Mouse (Mus musculus) neutrophil, adult 59 days (primary cell): Measurements from ENCODE around the gene Stra6. TPM values are rescaled to one million over a fixed set of nuclear protein-coding genes. Genes with fewer than 3 reads are reported as not detected.

Experiments used
- total RNA-seq, 2 experiments: library from RNA; stranded (reverse); gene quantifications; 1 replicate in 1 of 2; 2 replicates in 1 of 2; pipeline ENCODE4 v1.2.4; 2023

Gene Stra6
- not detected for total RNA-seq

GRCm38 (mm10) chr9:58063531-58063930 is at the start of gene Stra6:
Gene Stra6 (plus strand): TSS chr9:58063788.

DNA sequence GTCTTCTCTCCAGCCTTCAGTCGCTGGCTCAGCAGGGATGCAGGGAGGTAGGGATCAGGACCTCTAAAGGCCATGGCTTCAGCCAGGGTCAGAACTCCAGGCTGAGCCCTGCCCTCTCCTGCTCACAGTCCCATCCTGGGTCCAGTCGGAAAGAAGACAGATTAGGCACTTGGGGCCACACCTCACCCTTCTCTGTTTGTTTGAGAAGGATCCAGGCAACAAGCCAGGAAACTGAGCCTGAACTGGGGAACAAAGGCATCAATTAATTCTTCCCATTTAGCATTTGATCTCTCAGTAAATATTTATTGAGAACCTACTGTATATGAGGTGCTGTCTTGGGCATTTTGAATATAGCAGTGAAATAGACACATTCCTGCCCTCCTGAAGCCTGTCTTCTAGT is 55.1 kb downstream of the Stra6 start, which contains the start of gene Ccdc33:
TSS of gene Ccdc33 (minus strand) at position 153 of the 400 bp plus-strand sequence.

Other genes with a start within 250 kb of the Stra6 start
- gene Arid3b, start 227.0 kb upstream of the Stra6 start, total RNA-seq = 10 to 100 TPM; 34.3 to 39.4 TPM
- 10 to 100 TPM; 59.8 to 64.3 TPM for gene Ubl7, start 152.8 kb upstream of the Stra6 start, total RNA-seq
- 10 to 100 TPM; 27.3 to 29.8 TPM for gene Sema7a, start 123.7 kb upstream of the Stra6 start, total RNA-seq
- gene Cyp11a1, start 57.4 kb upstream of the Stra6 start, total RNA-seq = 1 to 10 TPM; 2.5 to 2.7 TPM
- gene Ccdc33, start 55.0 kb downstream of the Stra6 start, total RNA-seq = not detected
- gene Islr, start 140.5 kb downstream of the Stra6 start, total RNA-seq = under 1 TPM in 1 of 2 experiments, not detected in 1; 0.35 TPM
- gene Islr2, start 140.5 kb downstream of the Stra6 start, total RNA-seq = under 1 TPM in 1 of 2 experiments, not detected in 1; 0.09 TPM
- gene Pml, start 186.0 kb downstream of the Stra6 start, total RNA-seq = 10 to 100 TPM; 30.5 to 31.7 TPM
- gene Stoml1, start 189.4 kb downstream of the Stra6 start, total RNA-seq = 10 to 100 TPM; 12.0 to 13.3 TPM
- under 1 TPM; 0.11 to 0.22 TPM for gene Loxl1, start 249.4 kb downstream of the Stra6 start, total RNA-seq